Mouse (Mus musculus): Measurements from ENCODE around the gene Ces3a. TPM values are rescaled to one million over a fixed set of nuclear protein-coding genes. Genes with fewer than 3 reads are reported as not detected.

Gene Ces3a
- not detected in 2 replicates for polyA plus RNA-seq (2014; fragmentation: Nextera tagmentation; extraction: Ambion mirVana)

DNA sequence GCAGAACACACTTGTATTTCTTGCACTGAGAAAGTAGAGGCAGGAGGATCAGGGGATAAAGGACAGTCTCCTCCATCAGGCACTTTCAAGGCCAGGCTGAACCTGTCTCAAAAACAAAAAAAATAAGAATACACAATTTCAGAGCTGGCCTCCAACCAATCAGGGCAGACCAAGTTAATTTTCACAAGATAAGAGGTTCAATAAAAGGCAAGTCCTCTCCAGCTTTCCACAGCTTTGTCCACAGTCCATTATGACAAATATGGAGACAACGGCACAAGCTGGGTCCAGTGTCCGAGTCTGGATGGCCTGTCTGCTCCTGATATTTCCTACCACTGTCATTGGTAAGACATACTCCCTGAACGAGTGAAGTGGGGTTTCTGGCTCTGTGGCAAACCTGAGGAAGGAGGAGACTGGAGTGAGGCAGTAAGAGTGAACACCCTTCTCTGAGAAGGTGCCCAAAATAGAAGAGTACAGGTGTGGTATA lies at the start of gene Ces3a:
Gene Ces3a, plus strand, starts transcription at position 231 of the 484 bp plus-strand sequence.
- WGBS, result 61% methylated on average over 3 of the region's 3 CpGs

GRCm38 (mm10) chr8:104999183-104999582 lies 49.2 kb upstream of the Ces3a start:
- Histone ChIP-seq H3K4me2 (ENCODE audit: low read length) (no peak overlapping the region), H3K36me3 (ENCODE audit: control insufficient read depth, insufficient read depth, low read length) (no peaks in the 10 kb centered on the region), H3K27me3 (ENCODE audit: control insufficient read depth, insufficient read depth, low read length) (no peaks in the 10 kb centered on the region), H3K4me1 (ENCODE audit: control insufficient read depth in 2 of 2, insufficient read depth in 2 of 2, low read length in 2 of 2) (no peaks in the 10 kb centered on the region), H3K27ac (replicated peaks in 1 of 2; ENCODE audit: control insufficient read depth in 1 of 2, insufficient read depth in 1 of 2, low read depth in 2 of 2, low read length in 2 of 2) (no peak overlapping the region), H3K9ac (ENCODE audit: low read length) (no peak overlapping the region), H3K9me3 (ENCODE audit: control insufficient read depth, low read length) (no peaks in the 10 kb centered on the region), H3K4me3 (ENCODE audit: control insufficient read depth in 1 of 2, insufficient read depth in 1 of 2, low read depth in 1 of 2, low read length in 2 of 2) (no peak overlapping the region)
- ATAC-seq (ENCODE audit: insufficient number of reproducible peaks, insufficient read depth, low FRiP score, low read depth), result no peak
- WGBS, result 76% methylated on average over 6 of the region's 6 CpGs

More for the DNA sequence above, at the start of gene Ces3a:
- Histone ChIP-seq H3K4me3 (ENCODE audit: control insufficient read depth in 1 of 2, insufficient read depth in 1 of 2, low read depth in 1 of 2, low read length in 2 of 2) (no peak within 1 kb of the TSS), H3K27me3 (ENCODE audit: control insufficient read depth, insufficient read depth, low read length) (no peaks in the 10 kb centered on the region), H3K36me3 (ENCODE audit: control insufficient read depth, insufficient read depth, low read length) (no peaks in the 10 kb centered on the region), H3K4me2 (ENCODE audit: low read length) (no peak within 1 kb of the TSS), H3K9ac (ENCODE audit: low read length) (no peak within 1 kb of the TSS), H3K9me3 (ENCODE audit: control insufficient read depth, low read length) (no peaks in the 10 kb centered on the region), H3K27ac (replicated peaks in 1 of 2; ENCODE audit: control insufficient read depth in 1 of 2, insufficient read depth in 1 of 2, low read depth in 2 of 2, low read length in 2 of 2) (no peak within 1 kb of the TSS), H3K4me1 (ENCODE audit: control insufficient read depth in 2 of 2, insufficient read depth in 2 of 2, low read length in 2 of 2) (no peaks in the 10 kb centered on the region)
- no peak for ATAC-seq (ENCODE audit: insufficient number of reproducible peaks, insufficient read depth, low FRiP score, low read depth)

DNA sequence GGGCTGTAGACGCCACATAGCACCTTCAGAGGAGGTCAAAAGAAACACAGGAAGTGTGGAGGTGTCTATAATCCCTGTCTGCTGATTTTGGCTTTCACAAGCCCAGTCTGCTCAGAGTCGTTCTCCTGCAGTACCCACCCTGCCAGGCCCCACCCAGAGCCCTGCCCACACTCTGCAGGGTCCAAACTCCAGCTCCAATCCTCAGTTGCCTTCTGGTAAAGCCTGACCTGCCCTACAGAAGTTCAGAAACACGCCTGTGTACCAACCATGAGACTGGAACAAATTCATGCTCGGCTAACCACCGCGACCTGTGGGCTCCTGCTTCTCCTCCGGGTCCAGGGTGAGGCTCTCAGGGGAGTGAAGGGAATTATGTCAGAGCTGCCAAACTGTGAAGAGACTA lies 47.8 kb upstream of the Ces3a start, which contains the start of gene Ces2h:
Gene Ces2h, plus strand, starts transcription at position 268 of the 400 bp plus-strand sequence.
- Histone ChIP-seq H3K27me3 (ENCODE audit: control insufficient read depth, insufficient read depth, low read length) (no peaks in the 10 kb centered on the region), H3K4me3 (ENCODE audit: control insufficient read depth in 1 of 2, insufficient read depth in 1 of 2, low read depth in 1 of 2, low read length in 2 of 2) (no peak within 1 kb of the TSS), H3K27ac (replicated peaks in 1 of 2; ENCODE audit: control insufficient read depth in 1 of 2, insufficient read depth in 1 of 2, low read depth in 2 of 2, low read length in 2 of 2) (no peak within 1 kb of the TSS), H3K4me2 (ENCODE audit: low read length) (no peak within 1 kb of the TSS), H3K36me3 (ENCODE audit: control insufficient read depth, insufficient read depth, low read length) (no peaks in the 10 kb centered on the region), H3K9me3 (ENCODE audit: control insufficient read depth, low read length) (no peaks in the 10 kb centered on the region), H3K9ac (ENCODE audit: low read length) (no peak within 1 kb of the TSS), H3K4me1 (ENCODE audit: control insufficient read depth in 2 of 2, insufficient read depth in 2 of 2, low read length in 2 of 2) (no peaks in the 10 kb centered on the region)
- WGBS, result 74% methylated on average over 7 of the region's 7 CpGs
- no peak for ATAC-seq (ENCODE audit: insufficient number of reproducible peaks, insufficient read depth, low FRiP score, low read depth)

DNA sequence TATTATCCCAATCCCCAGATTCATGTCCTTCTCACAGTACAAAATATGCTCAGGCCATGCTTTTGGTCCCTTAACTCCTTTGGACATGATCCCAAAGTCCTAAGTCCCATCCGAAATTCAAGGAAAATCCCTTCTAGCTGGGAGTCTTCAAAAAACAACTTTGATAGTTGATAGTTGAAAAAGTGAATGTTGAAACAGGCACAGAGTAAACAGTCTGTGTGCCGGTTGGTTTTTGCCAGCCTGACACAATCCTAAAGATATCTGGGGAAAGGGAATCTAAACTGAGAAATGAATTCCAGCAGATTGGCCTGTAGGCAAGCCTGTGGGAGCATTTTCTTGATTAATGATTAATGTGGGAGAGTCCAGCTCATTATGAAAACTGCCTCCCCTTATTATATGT lies 38.4 kb upstream of the Ces3a start:
- no peaks in the 10 kb centered on the region for H3K4me1 ChIP-seq (ENCODE audit: control insufficient read depth in 2 of 2, insufficient read depth in 2 of 2, low read length in 2 of 2)
- H3K4me2 ChIP-seq (ENCODE audit: low read length), result no peak overlapping the region
- no peaks in the 10 kb centered on the region for H3K36me3 ChIP-seq (ENCODE audit: control insufficient read depth, insufficient read depth, low read length)
- H3K27me3 ChIP-seq (ENCODE audit: control insufficient read depth, insufficient read depth, low read length), result no peaks in the 10 kb centered on the region
- no peak for ATAC-seq (ENCODE audit: insufficient number of reproducible peaks, insufficient read depth, low FRiP score, low read depth)
- H3K27ac ChIP-seq (replicated peaks in 1 of 2; ENCODE audit: control insufficient read depth in 1 of 2, insufficient read depth in 1 of 2, low read depth in 2 of 2, low read length in 2 of 2), result no peak overlapping the region
- WGBS, result 69% methylated on average over 2 of the region's 2 CpGs
- no peak overlapping the region for H3K4me3 ChIP-seq (ENCODE audit: control insufficient read depth in 1 of 2, insufficient read depth in 1 of 2, low read depth in 1 of 2, low read length in 2 of 2)
- H3K9me3 ChIP-seq (ENCODE audit: control insufficient read depth, low read length), result no peaks in the 10 kb centered on the region
- no peak overlapping the region for H3K9ac ChIP-seq (ENCODE audit: low read length)

DNA sequence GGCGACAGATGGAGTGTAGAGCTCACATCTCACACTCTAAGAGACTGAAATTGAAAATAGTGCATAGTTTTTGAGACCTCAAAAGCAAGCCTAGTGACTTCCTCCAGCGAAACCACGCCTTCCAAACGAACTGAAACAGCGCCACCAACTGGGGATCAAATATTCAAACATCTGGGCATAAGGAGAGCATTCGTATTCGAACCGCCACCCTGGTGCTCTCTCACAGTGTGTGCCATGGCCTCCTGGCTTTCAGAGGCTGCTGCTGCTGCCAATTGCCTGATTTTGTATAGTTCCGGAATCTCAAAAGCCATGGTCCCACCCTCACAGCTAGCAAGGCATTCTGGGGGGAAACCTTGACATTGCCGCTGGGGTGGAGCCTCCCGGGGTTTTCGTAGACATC lies 37.3 kb upstream of the Ces3a start:
- Histone ChIP-seq H3K9ac (ENCODE audit: low read length) (no peak overlapping the region), H3K27me3 (ENCODE audit: control insufficient read depth, insufficient read depth, low read length) (no peaks in the 10 kb centered on the region), H3K4me3 (ENCODE audit: control insufficient read depth in 1 of 2, insufficient read depth in 1 of 2, low read depth in 1 of 2, low read length in 2 of 2) (no peak overlapping the region), H3K27ac (replicated peaks in 1 of 2; ENCODE audit: control insufficient read depth in 1 of 2, insufficient read depth in 1 of 2, low read depth in 2 of 2, low read length in 2 of 2) (no peak overlapping the region), H3K36me3 (ENCODE audit: control insufficient read depth, insufficient read depth, low read length) (no peaks in the 10 kb centered on the region), H3K4me2 (ENCODE audit: low read length) (no peak overlapping the region), H3K4me1 (ENCODE audit: control insufficient read depth in 2 of 2, insufficient read depth in 2 of 2, low read length in 2 of 2) (no peaks in the 10 kb centered on the region), H3K9me3 (ENCODE audit: control insufficient read depth, low read length) (no peaks in the 10 kb centered on the region)
- no peak for ATAC-seq (ENCODE audit: insufficient number of reproducible peaks, insufficient read depth, low FRiP score, low read depth)
- WGBS, result 70% methylated on average over 12 of the region's 12 CpGs

- Histone ChIP-seq H3K27ac (replicated peaks in 1 of 2; ENCODE audit: control insufficient read depth in 1 of 2, insufficient read depth in 1 of 2, low read depth in 2 of 2, low read length in 2 of 2) (no peak overlapping the region), H3K36me3 (ENCODE audit: control insufficient read depth, insufficient read depth, low read length) (no peaks in the 10 kb centered on the region), H3K4me3 (ENCODE audit: control insufficient read depth in 1 of 2, insufficient read depth in 1 of 2, low read depth in 1 of 2, low read length in 2 of 2) (no peak overlapping the region), H3K9ac (ENCODE audit: low read length) (no peak overlapping the region), H3K9me3 (ENCODE audit: control insufficient read depth, low read length) (no peaks in the 10 kb centered on the region), H3K27me3 (ENCODE audit: control insufficient read depth, insufficient read depth, low read length) (no peaks in the 10 kb centered on the region), H3K4me1 (ENCODE audit: control insufficient read depth in 2 of 2, insufficient read depth in 2 of 2, low read length in 2 of 2) (no peaks in the 10 kb centered on the region), H3K4me2 (ENCODE audit: low read length) (no peak overlapping the region)
- no peak for ATAC-seq (ENCODE audit: insufficient number of reproducible peaks, insufficient read depth, low FRiP score, low read depth)
- 90% methylated on average over 5 of the region's 5 CpGs for WGBS
These were observed 34.0 kb upstream of the Ces3a start for GRCm38 (mm10) chr8:105014391-105014790.

DNA sequence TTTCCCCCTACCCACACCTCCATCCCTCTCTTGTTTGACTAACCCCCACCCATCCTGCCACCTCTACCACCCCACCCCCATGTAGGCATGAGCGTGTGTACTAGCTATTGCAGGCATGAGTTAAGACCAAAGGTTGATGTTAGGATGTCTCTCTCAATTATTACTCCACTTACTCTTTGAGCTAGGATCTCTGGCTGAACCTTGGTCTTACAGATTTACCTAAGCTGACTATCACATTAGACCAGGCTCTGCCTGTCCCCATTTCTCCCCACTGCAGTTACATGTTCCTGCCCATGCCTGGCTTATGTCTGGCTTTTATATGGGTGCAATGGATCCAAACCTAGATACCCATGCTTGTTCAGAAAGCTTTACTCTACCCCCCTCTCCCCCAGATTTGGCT lies 26.4 kb upstream of the Ces3a start:
- H3K36me3 ChIP-seq (ENCODE audit: control insufficient read depth, insufficient read depth, low read length), result no peaks in the 10 kb centered on the region
- H3K4me1 ChIP-seq (ENCODE audit: control insufficient read depth in 2 of 2, insufficient read depth in 2 of 2, low read length in 2 of 2), result no peaks in the 10 kb centered on the region
- no peaks in the 10 kb centered on the region for H3K27me3 ChIP-seq (ENCODE audit: control insufficient read depth, insufficient read depth, low read length)
- WGBS, result 62% methylated on average over 1 of the region's 1 CpGs
- H3K27ac ChIP-seq (replicated peaks in 1 of 2; ENCODE audit: control insufficient read depth in 1 of 2, insufficient read depth in 1 of 2, low read depth in 2 of 2, low read length in 2 of 2), result no peak overlapping the region
- H3K9ac ChIP-seq (ENCODE audit: low read length), result no peak overlapping the region
- H3K9me3 ChIP-seq (ENCODE audit: control insufficient read depth, low read length), result no peaks in the 10 kb centered on the region
- H3K4me3 ChIP-seq (ENCODE audit: control insufficient read depth in 1 of 2, insufficient read depth in 1 of 2, low read depth in 1 of 2, low read length in 2 of 2), result no peak overlapping the region
- no peak overlapping the region for H3K4me2 ChIP-seq (ENCODE audit: low read length)
- no peak for ATAC-seq (ENCODE audit: insufficient number of reproducible peaks, insufficient read depth, low FRiP score, low read depth)

DNA sequence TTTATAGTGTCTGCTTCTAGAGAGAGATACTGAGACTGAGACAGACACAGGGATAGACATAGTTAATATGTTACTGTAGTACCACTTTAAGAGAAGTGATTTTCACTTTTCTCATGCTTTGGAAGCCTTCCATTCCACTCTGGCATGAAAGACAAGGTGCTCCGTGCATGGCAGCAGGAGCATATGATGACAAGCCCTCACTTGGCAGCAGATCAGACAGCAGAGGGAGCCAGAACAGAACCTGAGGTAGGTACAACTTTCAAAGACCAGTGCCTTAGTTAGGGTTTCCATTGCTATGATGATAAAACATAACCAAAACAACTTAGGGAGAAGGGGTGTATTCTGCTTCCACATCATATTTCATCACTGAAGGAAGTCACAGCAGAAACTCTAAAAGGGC lies 25.3 kb upstream of the Ces3a start:
- no peak overlapping the region for H3K27ac ChIP-seq (replicated peaks in 1 of 2; ENCODE audit: control insufficient read depth in 1 of 2, insufficient read depth in 1 of 2, low read depth in 2 of 2, low read length in 2 of 2)
- no peaks in the 10 kb centered on the region for H3K27me3 ChIP-seq (ENCODE audit: control insufficient read depth, insufficient read depth, low read length)
- H3K4me1 ChIP-seq (ENCODE audit: control insufficient read depth in 2 of 2, insufficient read depth in 2 of 2, low read length in 2 of 2), result no peaks in the 10 kb centered on the region
- no peak overlapping the region for H3K4me3 ChIP-seq (ENCODE audit: control insufficient read depth in 1 of 2, insufficient read depth in 1 of 2, low read depth in 1 of 2, low read length in 2 of 2)
- no peak overlapping the region for H3K4me2 ChIP-seq (ENCODE audit: low read length)
- H3K9me3 ChIP-seq (ENCODE audit: control insufficient read depth, low read length), result no peaks in the 10 kb centered on the region
- no peak for ATAC-seq (ENCODE audit: insufficient number of reproducible peaks, insufficient read depth, low FRiP score, low read depth)
- WGBS, result 32% methylated on average over 1 of the region's 1 CpGs
- no peaks in the 10 kb centered on the region for H3K36me3 ChIP-seq (ENCODE audit: control insufficient read depth, insufficient read depth, low read length)
- no peak overlapping the region for H3K9ac ChIP-seq (ENCODE audit: low read length)

Measured in heart, embryonic 14.5 days (tissue).